Comparison of ENCODE assay signal across 8 mouse cellular contexts in the genomic region with DNA sequence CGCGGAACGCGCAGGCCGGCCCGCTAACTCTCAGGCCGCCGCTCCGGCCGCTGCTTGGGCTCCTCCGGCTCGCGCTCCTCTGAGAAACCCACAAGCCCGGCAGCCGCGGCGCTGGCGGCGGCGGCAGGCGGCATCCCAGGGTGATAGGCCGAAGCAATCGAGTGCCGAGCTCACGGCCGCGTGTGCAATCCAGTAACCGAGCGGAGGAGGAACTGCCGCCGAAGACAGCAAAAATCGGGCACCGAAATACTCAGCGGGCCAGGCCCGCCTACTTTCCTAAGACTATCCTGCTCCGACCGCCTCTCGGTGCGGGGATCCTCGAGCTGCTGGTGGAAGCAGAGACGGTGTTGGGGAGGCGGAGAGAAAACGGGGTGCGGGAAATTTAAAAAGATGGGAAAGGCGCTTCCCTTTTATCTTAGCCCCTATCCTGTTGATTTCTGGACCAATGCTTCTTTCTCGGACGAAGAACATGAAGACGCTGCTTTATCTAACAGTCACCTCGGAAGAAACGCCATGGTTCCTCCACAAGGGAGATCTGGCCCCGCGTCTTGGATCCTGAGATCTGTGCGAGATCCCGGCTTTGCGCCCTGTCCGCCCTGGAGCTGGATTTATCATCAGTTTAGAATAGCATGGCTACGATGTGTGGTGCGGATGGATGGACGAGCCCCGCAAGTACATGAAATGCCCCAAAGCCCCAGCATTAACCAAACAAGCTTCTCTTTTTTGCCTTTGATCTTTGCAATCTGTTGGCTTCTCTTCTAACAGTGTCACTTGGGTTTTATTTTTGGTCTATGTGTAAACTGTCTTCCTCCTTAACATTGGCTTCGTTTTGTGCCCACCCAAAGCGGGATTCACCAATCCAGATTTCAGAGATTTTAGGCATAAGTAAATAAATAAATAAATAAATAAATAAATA. TPM values are rescaled to one million over a fixed set of nuclear protein-coding genes. Genes with fewer than 3 reads are reported as not detected.
DNase-seq lines count a peak whose midpoint lies in the region; ATAC-seq and TF ChIP-seq lines count a peak whose summit lies in the region.

A gene (minus strand): TSS at position 142 of the 916 bp plus-strand sequence.

- peak within 1 kb of the TSS; percentile 88 for H3K4me2 ChIP-seq in CH12.LX (ENCODE audit: insufficient read depth, low read depth, poor library complexity, severe bottlenecking)
- H3K4me2 ChIP-seq in forebrain, embryonic 11.5 days (ENCODE audit: low read depth, low read length, severe bottlenecking) = peak within 1 kb of the TSS; percentile 62
- H3K4me2 ChIP-seq in heart, embryonic 16.5 days (ENCODE audit: low read depth, low read length) = peak within 1 kb of the TSS; percentile 80
- H3K4me2 ChIP-seq in liver, embryonic 15.5 days = peak within 1 kb of the TSS; percentile 93
- peak within 1 kb of the TSS; percentile 77 for H3K4me2 ChIP-seq in neural tube, embryonic 12.5 days (replicated peaks)

- H3K4me3 ChIP-seq in CH12.LX (replicated peaks in 1 of 3; ENCODE audit: low read depth in 2 of 3, low read length in 2 of 3, poor library complexity in 1 of 3) = peak within 1 kb of the TSS; percentile 72 to 92 (median 76)
- H3K4me3 ChIP-seq in forebrain, embryonic 11.5 days (ENCODE audit: low read depth, low read length) = peak within 1 kb of the TSS; percentile 95
- H3K4me3 ChIP-seq in heart, embryonic 16.5 days (ENCODE audit: low read length) = peak within 1 kb of the TSS; percentile 82
- H3K4me3 ChIP-seq in liver, embryonic 15.5 days (replicated peaks) = peak within 1 kb of the TSS; percentile 80
- H3K4me3 ChIP-seq in neural tube, embryonic 12.5 days = peak within 1 kb of the TSS; percentile 98

- TF ChIP-seq POLR2A in CH12.LX (IDR thresholded peaks at IDR 0.05; ENCODE audit: low read depth, low read length) = peak; percentile 73

- TF ChIP-seq RAD21 in CH12.LX (IDR thresholded peaks at IDR 0.05; ENCODE audit: low read depth, low read length) = no peak

- H3K79me2 ChIP-seq in CH12.LX (replicated peaks; ENCODE audit: control insufficient read depth, extremely low read depth, insufficient read depth, poor library complexity, severe bottlenecking) = no peaks in the 10 kb centered on the region

- in situ Hi-C loops in CH12.LX (cut with MboI; ENCODE audit: low pct_ligation_motif_present, low pct_unique_long_range_greater_than_20kb, low sequenced_read_pairs) = no loop called here

- TF ChIP-seq EP300 in CH12.LX (IDR thresholded peaks at IDR 0.05; ENCODE audit: low read length) = no peak

- peaks cover 0 to 39% of the 10 kb centered on the region in 2 experiments; a peak in 2 of 4 replicates for H3K4me1 ChIP-seq in CH12.LX (ENCODE audit: control insufficient read depth in 1 of 2, insufficient read depth in 2 of 2)
- H3K4me1 ChIP-seq in forebrain, embryonic 11.5 days (replicated peaks; ENCODE audit: control insufficient read depth, insufficient read depth, low read length) = peaks cover 7% of the 10 kb centered on the region; the same call in 1 of the 2 replicates
- peaks cover 34% of the 10 kb centered on the region for H3K4me1 ChIP-seq in heart, embryonic 16.5 days (ENCODE audit: control insufficient read depth, insufficient read depth, low read length)
- H3K4me1 ChIP-seq in liver, embryonic 15.5 days (replicated peaks) = peaks cover 18% of the 10 kb centered on the region
- peaks cover 10% of the 10 kb centered on the region for H3K4me1 ChIP-seq in neural tube, embryonic 12.5 days

- no peak within 1 kb of the TSS for H3K27ac ChIP-seq in CH12.LX (ENCODE audit: insufficient read depth, low read depth)
- peak within 1 kb of the TSS; percentile 94 for H3K27ac ChIP-seq in forebrain, embryonic 11.5 days (ENCODE audit: low read depth, low read length)
- peak within 1 kb of the TSS; percentile 93 for H3K27ac ChIP-seq in heart, embryonic 16.5 days (ENCODE audit: low read length)
- H3K27ac ChIP-seq in liver, embryonic 15.5 days (replicated peaks) = peak within 1 kb of the TSS; percentile 38; the same call in 1 of the 2 replicates
- peak within 1 kb of the TSS; percentile 98 for H3K27ac ChIP-seq in neural tube, embryonic 12.5 days

- peaks cover 0 to 17% of the 10 kb centered on the region in 2 experiments for H3K36me3 ChIP-seq in CH12.LX (replicated peaks in 1 of 2; ENCODE audit: control insufficient read depth in 1 of 2, insufficient read depth in 1 of 2, low read length in 1 of 2)
- H3K36me3 ChIP-seq in forebrain, embryonic 11.5 days (ENCODE audit: control insufficient read depth, insufficient read depth, low read length) = no peaks in the 10 kb centered on the region
- no peaks in the 10 kb centered on the region for H3K36me3 ChIP-seq in heart, embryonic 16.5 days (ENCODE audit: control insufficient read depth, insufficient read depth)
- H3K36me3 ChIP-seq in liver, embryonic 15.5 days (replicated peaks) = no peaks in the 10 kb centered on the region
- H3K36me3 ChIP-seq in neural tube, embryonic 12.5 days = no peaks in the 10 kb centered on the region

- peak within 1 kb of the TSS; percentile 52 for H3K9ac ChIP-seq in CH12.LX (ENCODE audit: insufficient read depth, low read depth)
- peak within 1 kb of the TSS; percentile 88 for H3K9ac ChIP-seq in forebrain, embryonic 11.5 days (ENCODE audit: low read length)
- H3K9ac ChIP-seq in heart, embryonic 16.5 days (ENCODE audit: low read length) = peak within 1 kb of the TSS; percentile 84
- peak within 1 kb of the TSS; percentile 69 for H3K9ac ChIP-seq in liver, embryonic 15.5 days
- peak within 1 kb of the TSS; percentile 91 for H3K9ac ChIP-seq in neural tube, embryonic 12.5 days

- dilution Hi-C loops in CH12.LX (cut with MboI; ENCODE audit: extremely low pct_ligation_motif_present, extremely low pct_unique_long_range_greater_than_20kb, low sequenced_read_pairs) = no loop called here

- DNase-seq in CH12.LX (ENCODE audit: extremely low read depth) = peak; percentile 96
- DNase-seq in c-Kit-positive CD71-positive TER-119-negative erythroid progenitor cells, embryonic 14.5 days (ENCODE audit: low read depth) = peak; percentile 96
- peak; percentile 99 for DNase-seq in forebrain, embryonic 11.5 days (ENCODE audit: low spot score)
- DNase-seq in kidney, postnatal 36 days = peak; percentile 98 to 99
- DNase-seq in telencephalon, adult 2 months (ENCODE audit: low read depth, low spot score) = peak; percentile 98

- peaks cover 10% of the 10 kb centered on the region for H3K27me3 ChIP-seq in CH12.LX (replicated peaks)
- H3K27me3 ChIP-seq in forebrain, embryonic 11.5 days (ENCODE audit: control insufficient read depth, insufficient read depth, low read length) = no peaks in the 10 kb centered on the region
- no peaks in the 10 kb centered on the region for H3K27me3 ChIP-seq in heart, embryonic 16.5 days (ENCODE audit: control insufficient read depth, insufficient read depth, low read length)
- H3K27me3 ChIP-seq in liver, embryonic 15.5 days = peaks cover 21% of the 10 kb centered on the region
- no peaks in the 10 kb centered on the region for H3K27me3 ChIP-seq in neural tube, embryonic 12.5 days (replicated peaks)

- ATAC-seq in forebrain, embryonic 11.5 days (replicated peaks; ENCODE audit: low FRiP score) = peak; percentile 97
- peak; percentile 96 for ATAC-seq in heart, embryonic 16.5 days (replicated peaks; ENCODE audit: extremely low read depth, insufficient read depth, low FRiP score)
- ATAC-seq in liver, embryonic 15.5 days (ENCODE audit: insufficient read depth) = peak; percentile 92
- peak; percentile 98 for ATAC-seq in neural tube, embryonic 12.5 days (ENCODE audit: low FRiP score, low read depth)

- TF ChIP-seq CTCF in CH12.LX (conservative IDR thresholded peaks at IDR 0.05 in 1 of 2, IDR thresholded peaks at IDR 0.05 in 1 of 2; ENCODE audit: low read depth in 2 of 2, low read length in 2 of 2) = no peak

- H3K9me3 ChIP-seq in CH12.LX (replicated peaks; ENCODE audit: low read length) = no peaks in the 10 kb centered on the region
- no peaks in the 10 kb centered on the region for H3K9me3 ChIP-seq in forebrain, embryonic 11.5 days (ENCODE audit: control insufficient read depth, low read length)
- no peaks in the 10 kb centered on the region for H3K9me3 ChIP-seq in heart, embryonic 16.5 days (replicated peaks; ENCODE audit: control insufficient read depth, low read length)
- H3K9me3 ChIP-seq in liver, embryonic 15.5 days (replicated peaks) = no peaks in the 10 kb centered on the region
- H3K9me3 ChIP-seq in neural tube, embryonic 12.5 days = no peaks in the 10 kb centered on the region

- under 1% methylated on average over 60 of the region's 62 CpGs for WGBS in forebrain, embryonic 11.5 days
- WGBS in heart, embryonic 16.5 days = 2% methylated on average over 62 of the region's 62 CpGs
- 1% methylated on average over 62 of the region's 62 CpGs for WGBS in liver, embryonic 15.5 days (ENCODE audit: insufficient replicate concordance)
- 1% methylated on average over 62 of the region's 62 CpGs for whole genome bisulfite sequencing in neural tube, embryonic 12.5 days

TF ChIP-seq in CH12.LX, 34 proteins besides CTCF, POLR2A, EP300 and RAD21 (continues in another document):
- TF ChIP-seq NELFE (IDR thresholded peaks at IDR 0.05; ENCODE audit: low read depth, low read length) (peak; percentile 76; the same call in 1 of the 2 replicates), ZC3H11A (IDR thresholded peaks at IDR 0.05; ENCODE audit: low read depth, low read length) (no peak), MAZ (IDR thresholded peaks at IDR 0.05; ENCODE audit: low read depth, low read length) (no peak), E2F4 (IDR thresholded peaks at IDR 0.05; ENCODE audit: insufficient replicate concordance, low read depth, low read length) (no peak), MAX (IDR thresholded peaks at IDR 0.05; ENCODE audit: low read length) (peak; percentile 92), POLR2AphosphoS2 (IDR thresholded peaks at IDR 0.05; ENCODE audit: low read depth, low read length) (no peak), JUND (conservative IDR thresholded peaks at IDR 0.05; ENCODE audit: low read depth, low read length) (no peak), ETS1 (conservative IDR thresholded peaks at IDR 0.05; ENCODE audit: low read depth, low read length) (no peak), KAT2A (IDR thresholded peaks at IDR 0.05; ENCODE audit: insufficient replicate concordance, low read length) (no peak), SIN3A (IDR thresholded peaks at IDR 0.05; ENCODE audit: low read length) (peak; percentile 98), BHLHE40 (IDR thresholded peaks at IDR 0.05; ENCODE audit: low read depth, low read length) (peak; percentile 55), TCF12 (IDR thresholded peaks at IDR 0.05; ENCODE audit: low read depth, low read length) (peak; percentile 71; the same call in 1 of the 2 replicates)

RNA-seq across cellular contexts. Expression of the gene that starts here (rescaled TPM):
- total RNA-seq in CH12.LX (2012; rRNA removed) (1.4 and 1.7 TPM in 2 replicates), CH12.LX (2014; rRNA removed) (1.5 and 1.6 TPM in 2 replicates)
- polyA plus RNA-seq in CH12.LX (2012; ENCODE audit: insufficient read length, low read depth) = 2.0 and 2.6 TPM in 2 replicates
- 15.4 and 19.4 TPM in 2 replicates for polyA plus RNA-seq in forebrain, embryonic 11.5 days (2014; fragmentation: Nextera tagmentation; extraction: Ambion mirVana)
- polyA plus RNA-seq in heart, embryonic 16.5 days (2015; fragmentation: Nextera tagmentation; extraction: Ambion mirVana) = 13.7 and 15.5 TPM in 2 replicates
- 1.6 and 2.0 TPM in 2 replicates for polyA plus RNA-seq in liver, embryonic 15.5 days (2015; fragmentation: Nextera tagmentation; extraction: Ambion mirVana)
- 31.8 and 32.3 TPM in 2 replicates for polyA plus RNA-seq in neural tube, embryonic 12.5 days (2016; fragmentation: Nextera tagmentation; extraction: Ambion mirVana)
